In genomic region chr1:160876968-160877367, GRCm38 (mm10) we compare ENCODE assay signal across 24 mouse cellular contexts. TPM values are rescaled to one million over a fixed set of nuclear protein-coding genes. Genes with fewer than 3 reads are reported as not detected.
DNase-seq lines count a peak whose midpoint lies in the region; TF ChIP-seq lines count a peak whose summit lies in the region.
"Had no signal": no experiment of that assay in that cellular context is flagged by ENCODE, and none has a peak within 500 bp of the region (broad histone marks: within the 10 kb centered on the region; RNA-seq: fewer than 3 reads in every experiment).

No protein-coding gene starts in this region.

- no peaks in the 10 kb centered on the region for H3K79me2 ChIP-seq in myocyte (ENCODE audit: control insufficient read depth, insufficient read depth)

- TF ChIP-seq POLR2A in myocyte (IDR thresholded peaks at IDR 0.05; ENCODE audit: insufficient read length, low read depth): no peak

- no peaks in the 10 kb centered on the region for H3K36me3 ChIP-seq in myocyte (ENCODE audit: control insufficient read depth, insufficient read depth)
- H3K36me3 ChIP-seq: heart, embryonic 10.5 days; heart, embryonic 13.5 days had no signal

- peak overlapping the region; percentile 25 for H3K4me2 ChIP-seq in myocyte (ENCODE audit: low read depth)
- H3K4me2 ChIP-seq: heart, embryonic 13.5 days; hindbrain, embryonic 14.5 days had no signal

- no peak overlapping the region for H3ac ChIP-seq in myocyte (ENCODE audit: control insufficient read depth, insufficient read length)

- no peaks in the 10 kb centered on the region for H3K27me3 ChIP-seq in myocyte (ENCODE audit: control insufficient read depth, insufficient read depth, insufficient read length)
- H3K27me3 ChIP-seq: heart, embryonic 13.5 days; Patski had no signal

- H3K4me3 ChIP-seq in myocyte: no peak overlapping the region
- H3K4me3 ChIP-seq: heart, adult 2 months; heart, embryonic 10.5 days; heart, embryonic 13.5 days had no signal

- DNase-seq in heart, adult 11 months: peak; percentile 1
- no peak for DNase-seq in heart, adult 18-20 months
- DNase-seq in 3T3-L1 (ENCODE audit: low read depth, low spot score): peak; percentile 72
- DNase-seq in Muller cell, postnatal 12 days (ENCODE audit: inconsistent ontology term): peak; percentile 34
- no peak for DNase-seq in cerebellum, postnatal 4 days (ENCODE audit: low spot score in 2 of 2)
- no peak for DNase-seq in liver
- DNase-seq: adrenal gland, postnatal 10 days; adrenal gland, postnatal 36 days; B cell, adult 2 months; cerebellum, adult 11 months; cerebellum, adult 2 months; cerebellum, postnatal 10 days; cerebellum, postnatal 36 days; forebrain, postnatal 0 days; gastrocnemius, postnatal 14 days; heart, adult 2 months; heart, postnatal 14 days; heart, postnatal 4 days; kidney, adult 2 months had no signal

TF ChIP-seq in myocyte, 11 proteins besides CTCF, POLR2A, EP300 and RAD21:
- no peak for TF ChIP-seq MAX (IDR thresholded peaks at IDR 0.05; ENCODE audit: low read depth)
- no peak for TF ChIP-seq E2F4 (IDR thresholded peaks at IDR 0.05; ENCODE audit: insufficient read depth)
- no peak for TF ChIP-seq USF1 (IDR thresholded peaks at IDR 0.05; ENCODE audit: low read depth)
- no peak for TF ChIP-seq MYOG (IDR thresholded peaks at IDR 0.05; ENCODE audit: control insufficient read depth in 1 of 3, insufficient read depth in 1 of 3, insufficient read length in 2 of 3, low read depth in 2 of 3)
- TF ChIP-seq SRF (IDR thresholded peaks at IDR 0.05; ENCODE audit: control insufficient read depth, insufficient read length, low read depth): no peak
- TF ChIP-seq TCF3 (IDR thresholded peaks at IDR 0.05; ENCODE audit: insufficient read length, low read depth): no peak
- TF ChIP-seq REST (IDR thresholded peaks at IDR 0.05; ENCODE audit: insufficient read depth, insufficient read length): no peak
- no peak for TF ChIP-seq MYOD1 (IDR thresholded peaks at IDR 0.05; ENCODE audit: control insufficient read depth in 1 of 3, insufficient read length in 2 of 3, low read depth in 2 of 3)
- TF ChIP-seq TCF12 (IDR thresholded peaks at IDR 0.05; ENCODE audit: insufficient read depth, poor library complexity, severe bottlenecking): no peak
- no peak for TF ChIP-seq CEBPB (IDR thresholded peaks at IDR 0.05; ENCODE audit: insufficient read depth, poor library complexity, severe bottlenecking)
- no peak for TF ChIP-seq POLR2AphosphoS2 (IDR thresholded peaks at IDR 0.05; ENCODE audit: insufficient read length, low read depth)

RNA-seq across cellular contexts. Expression of gene Rc3h1, which starts 29.2 kb away (rescaled TPM):
- total RNA-seq in heart, adult 18-20 months (2021): 10 to 100 TPM; 39.6 to 48.4 TPM
- 2.8 TPM for polyA plus RNA-seq in myocyte (2012; fragmentation: generic; extraction: Trizol)

Comparison
In these comparisons a context has a peak if more than half of its experiments do, and no peak if none do; other contexts are left out.
1. DNase-seq: peak in heart, adult 11 months (single experiment), 3T3-L1 (single experiment) and Muller cell, postnatal 12 days (single experiment); none in heart, adult 18-20 months (0 of 2), cerebellum, postnatal 4 days (0 of 2) and liver (single experiment).